Mouse (Mus musculus) olfactory bulb, adult 2 months (tissue): ENCODE data around the gene C1qtnf5. TPM values are rescaled to one million over a fixed set of nuclear protein-coding genes. Genes with fewer than 3 reads are reported as not detected.

Experiments
- H3K27ac ChIP-seq: fragments of 200-500 bp; 2 replicates; pipeline ENCODE4 v1.5.1; 2012; ENCODE audit warnings: low read depth, low read length; ENCODE audit not compliant: insufficient read depth
- H3K4me1 ChIP-seq: fragments of 200-500 bp; 2 replicates; pipeline ENCODE4 v1.6.1; 2012; ENCODE audit warnings: low read length; ENCODE audit not compliant: control insufficient read depth, insufficient read depth
- H3K4me3 ChIP-seq: fragments of 200-500 bp; 2 replicates; pipeline ENCODE4 v1.5.1; 2012; ENCODE audit warnings: mild to moderate bottlenecking, low read depth, low read length, moderate library complexity; ENCODE audit not compliant: insufficient read depth
- CTCF ChIP-seq: fragments of 200-500 bp; IDR thresholded peaks from 2 replicates; pipeline ENCODE4 v1.5.1; 2012; ENCODE audit warnings: low read depth, mild to moderate bottlenecking, low read length, moderate library complexity; ENCODE audit not compliant: insufficient read depth
- POLR2A ChIP-seq: fragments of 200-500 bp; IDR thresholded peaks from 2 replicates; pipeline ENCODE4 v1.6.1; 2012; ENCODE audit warnings: mild to moderate bottlenecking, low read depth, low read length, moderate library complexity; ENCODE audit not compliant: insufficient read depth
- WGBS: fragments of 180-500 bp; shearing (Covaris S2); methylation state at CpG from one replicate; pipeline ENCODE4 v1.1.7; 2018; 5-methylcytosine and 5-hydroxymethylcytosine counted together
- polyA plus RNA-seq: library from polyadenylated mRNA; stranded (reverse); fragments of >200 nt; gene quantifications from 2 replicates; pipeline ENCODE4 v1.2.4, GENCODE M21; 2012; ENCODE audit warnings: low replicate concordance; ENCODE audit not compliant: missing spikeins, insufficient read depth, insufficient read length

C1qtnf5 gene
- not detected in 2 replicates for polyA plus RNA-seq

GRCm38 (mm10) chr9:44107110-44107509, at the start of gene C1qtnf5:
Gene C1qtnf5 (plus strand): TSS chr9:44107245.
- no peak for TF ChIP-seq CTCF
- TF ChIP-seq POLR2A, result peak; percentile 16; the same call in 1 of the 2 replicates
- Histone ChIP-seq H3K4me1 (peaks cover 45% of the 10 kb centered on the region), H3K4me3 (peak within 1 kb of the TSS; percentile 16), H3K27ac (peak within 1 kb of the TSS; percentile 49)
- WGBS, result 20% methylated on average over 8 of the region's 8 CpGs

DNA sequence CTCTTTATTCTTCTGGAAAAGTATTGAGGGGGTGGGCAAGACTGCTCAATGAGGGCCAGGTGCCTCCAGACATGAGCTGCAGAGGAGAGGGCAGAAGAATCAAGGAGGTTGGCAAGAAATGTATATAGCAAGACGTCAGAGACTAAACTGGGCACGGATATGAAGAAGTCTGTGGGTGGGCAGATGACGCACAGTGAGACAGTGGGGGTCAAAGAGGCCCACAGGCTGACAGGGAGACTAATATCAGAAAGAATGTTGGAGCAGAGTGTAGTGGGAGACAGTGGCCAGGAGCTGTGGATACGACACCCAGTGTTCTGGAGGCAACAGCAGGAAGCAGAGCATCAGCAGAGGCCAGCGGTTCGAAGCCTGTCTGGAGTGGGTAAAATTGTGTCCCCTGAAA, 48.4 kb upstream of the C1qtnf5 start:
- no peak overlapping the region for H3K4me3 ChIP-seq
- no peak overlapping the region for H3K27ac ChIP-seq
- 86% methylated on average over 6 of the region's 6 CpGs for WGBS
- TF ChIP-seq CTCF (no peak), POLR2A (no peak)
- no peaks in the 10 kb centered on the region for H3K4me1 ChIP-seq

DNA sequence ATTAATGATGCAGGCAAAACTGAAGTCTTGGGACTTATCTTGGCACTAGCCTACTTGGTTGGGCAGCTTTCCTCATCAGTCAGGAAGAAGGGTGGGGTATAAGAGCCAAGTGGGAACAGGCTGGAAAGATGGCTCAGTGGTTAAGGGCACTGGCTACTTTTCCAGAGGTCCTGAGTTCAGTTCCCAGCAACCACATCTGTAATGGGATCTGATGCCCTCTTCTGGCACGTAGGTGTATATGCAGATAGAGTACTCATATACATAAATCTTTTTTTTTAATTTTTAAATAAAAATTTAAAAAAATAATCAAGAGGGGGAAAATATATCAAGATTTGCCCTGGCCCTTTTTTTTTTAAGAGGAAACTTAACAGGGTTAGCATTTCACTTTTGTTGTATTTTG, 41.9 kb upstream of the C1qtnf5 start:
- peaks cover 6% of the 10 kb centered on the region for H3K4me1 ChIP-seq
- 40% methylated on average over 1 of the region's 1 CpGs for WGBS
- TF ChIP-seq POLR2A (no peak), CTCF (no peak)
- H3K4me3 ChIP-seq, result no peak overlapping the region
- H3K27ac ChIP-seq, result no peak overlapping the region

DNA sequence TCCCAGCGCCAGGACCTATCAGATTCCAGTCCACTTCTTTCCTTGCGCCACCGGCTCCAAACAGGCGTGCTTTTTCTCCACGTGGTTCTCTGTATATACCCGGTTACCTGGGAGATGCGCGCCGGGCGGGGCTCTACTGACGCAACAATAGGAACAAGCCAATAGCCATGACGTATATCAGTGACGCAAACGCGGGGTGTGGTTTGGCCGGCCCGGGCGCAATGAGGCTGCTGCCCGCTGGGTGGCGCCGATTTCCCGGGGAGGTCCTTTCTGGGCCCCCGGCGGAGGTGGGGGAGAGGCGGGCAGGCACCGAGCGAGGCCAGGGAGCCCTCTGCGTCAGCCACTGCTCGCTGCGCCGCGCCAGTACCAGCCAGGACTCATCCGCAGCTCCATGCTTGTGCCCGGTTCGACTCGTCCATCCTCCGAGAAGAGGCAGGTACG, 40.2 kb upstream of the C1qtnf5 start, which contains the start of gene Usp2:
TSS of gene Usp2 (plus strand) at position 237 of the 441 bp plus-strand sequence.
- TF ChIP-seq CTCF (peak; percentile 81), POLR2A (peak; percentile 39; the same call in 1 of the 2 replicates)
- H3K27ac ChIP-seq, result peak within 1 kb of the TSS; percentile 79
- WGBS, result under 1% methylated on average over 38 of the region's 38 CpGs

GRCm38 (mm10) chr9:44067241-44067959, 39.6 kb upstream of the C1qtnf5 start:
- peak overlapping the region; percentile 79 for H3K27ac ChIP-seq
- no peak for TF ChIP-seq CTCF
- peak; percentile 2; the same call in 1 of the 2 replicates for TF ChIP-seq POLR2A
- peak overlapping the region; percentile 65 for H3K4me3 ChIP-seq
- WGBS, result 2% methylated on average over 15 of the region's 15 CpGs
- peaks cover 19% of the 10 kb centered on the region for H3K4me1 ChIP-seq

More for the DNA sequence above, 40.2 kb upstream of the C1qtnf5 start, which contains the start of gene Usp2:
- Histone ChIP-seq H3K4me3 (peak within 1 kb of the TSS; percentile 65), H3K4me1 (peaks cover 13% of the 10 kb centered on the region)

DNA sequence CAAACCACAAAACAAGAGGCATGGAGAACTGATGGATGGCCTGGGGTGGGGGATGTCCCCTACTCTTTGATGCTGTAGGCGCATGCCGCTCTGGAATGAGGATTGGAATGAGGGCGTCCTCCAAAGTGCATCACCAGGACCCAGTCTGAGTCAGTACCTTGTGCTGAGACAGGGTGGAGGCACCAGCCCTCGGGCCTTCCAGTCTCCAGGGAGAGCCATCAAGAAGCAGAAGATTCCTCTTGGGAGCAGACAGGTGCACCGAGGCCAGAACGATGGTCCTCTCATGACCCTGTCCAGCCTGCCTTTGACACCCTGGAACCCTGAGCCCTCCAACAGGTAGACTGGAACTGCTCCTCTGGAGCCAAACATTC, 39.1 kb upstream of the C1qtnf5 start:
- TF ChIP-seq CTCF, result no peak
- no peak for TF ChIP-seq POLR2A

GRCm38 (mm10) chr9:44069252-44069651, 37.8 kb upstream of the C1qtnf5 start:
- TF ChIP-seq CTCF (no peak), POLR2A (no peak)
- 56% methylated on average over 7 of the region's 7 CpGs for WGBS
- Histone ChIP-seq H3K4me3 (no peak overlapping the region), H3K4me1 (peaks cover 28% of the 10 kb centered on the region), H3K27ac (no peak overlapping the region)

More for the DNA sequence above, 39.1 kb upstream of the C1qtnf5 start:
- Histone ChIP-seq H3K4me3 (no peak overlapping the region), H3K4me1 (peaks cover 24% of the 10 kb centered on the region), H3K27ac (no peak overlapping the region)
- 88% methylated on average over 6 of the region's 6 CpGs for WGBS

DNA sequence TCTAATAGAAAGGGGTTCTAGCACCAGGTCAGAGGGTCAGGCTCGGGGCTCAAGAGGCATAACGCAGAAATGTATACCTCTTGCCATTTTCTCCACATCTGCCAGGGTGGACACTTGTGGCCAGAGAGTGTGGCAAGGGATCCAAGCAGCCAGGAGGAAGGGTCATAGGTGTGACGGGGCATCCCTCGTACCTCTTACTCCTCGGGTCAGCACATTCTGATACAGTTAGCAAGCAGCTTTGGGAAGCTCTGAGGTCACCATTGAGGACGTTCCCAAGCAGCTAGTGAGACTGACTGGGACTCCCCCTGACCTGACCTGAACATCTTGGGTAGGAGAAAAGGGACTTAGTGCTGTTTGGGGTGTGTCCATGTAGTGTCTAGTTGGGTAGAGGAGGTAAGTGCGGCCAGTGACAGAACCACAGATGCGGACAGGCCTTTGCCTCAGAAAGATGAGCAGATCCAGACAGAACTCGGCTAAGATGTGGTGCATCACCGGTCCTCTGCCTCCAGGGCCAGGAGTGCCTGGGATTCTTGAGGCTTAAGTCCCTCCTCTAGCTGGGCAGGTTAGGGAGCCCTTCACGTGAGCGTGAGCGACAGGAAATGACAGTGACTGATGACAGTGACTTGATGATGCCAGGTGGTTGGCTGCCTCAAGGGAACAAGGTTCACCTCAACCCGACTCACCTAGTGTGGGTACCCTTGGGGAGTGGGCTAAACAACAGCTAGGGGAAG, 36.8 kb upstream of the C1qtnf5 start:
- 90% methylated on average over 14 of the region's 14 CpGs for whole genome bisulfite sequencing
- Histone ChIP-seq H3K27ac (no peak overlapping the region), H3K4me1 (peaks cover 28% of the 10 kb centered on the region), H3K4me3 (no peak overlapping the region)
- TF ChIP-seq CTCF, result no peak
- no peak for TF ChIP-seq POLR2A

- TF ChIP-seq POLR2A (no peak), CTCF (no peak)
- WGBS, result 78% methylated on average over 8 of the region's 8 CpGs
- Histone ChIP-seq H3K4me3 (no peak overlapping the region), H3K4me1 (peaks cover 28% of the 10 kb centered on the region), H3K27ac (no peak overlapping the region)
These were observed 36.2 kb upstream of the C1qtnf5 start for GRCm38 (mm10) chr9:44070844-44071231.
